Mouse (Mus musculus) T-helper 1 cell (primary cell): ENCODE measurements at regions not wholly inside any gene's neighbourhood (a gene's known extent, or its start where the extent isn't known, plus 50 kb on each side); places are given as distances from the start of the nearest gene placed in this dataset.

Experiments used
- in situ Hi-C: fragments of 300-600 bp; cut with MboI, MseI; formaldehyde crosslinking; loops from one replicate; pipeline ENCODE4 v1.15.1; 2025; ENCODE audit warnings: high pct_unique_total_duplicates

GRCm38 (mm10) chr11:56442381-56442780 lies 401.6 kb upstream of the Nmur2 start:
- in situ Hi-C loops = no loop called here

GRCm38 (mm10) chr11:56441071-56441470 lies 400.3 kb upstream of the Nmur2 start:
- in situ Hi-C loops = no loop called here

GRCm38 (mm10) chr11:56431089-56431488 lies 390.3 kb upstream of the Nmur2 start:
- in situ Hi-C loops = no loop called here

- in situ Hi-C loops = no loop called here
Measured at GRCm38 (mm10) chr11:56384761-56385160, 344.0 kb upstream of the Nmur2 start.

GRCm38 (mm10) chr11:56377535-56377934 lies 336.7 kb upstream of the Nmur2 start:
- in situ Hi-C loops = no loop called here

- in situ Hi-C loops = no loop called here
Measured at GRCm38 (mm10) chr11:56374329-56374728, 333.5 kb upstream of the Nmur2 start.

GRCm38 (mm10) chr11:56373624-56374023 lies 332.8 kb upstream of the Nmur2 start:
- in situ Hi-C loops = no loop called here

GRCm38 (mm10) chr11:56357690-56358089 lies 316.9 kb upstream of the Nmur2 start:
- in situ Hi-C loops = no loop called here

- in situ Hi-C loops = no loop called here
Measured at GRCm38 (mm10) chr11:56351798-56352366, 311.1 kb upstream of the Nmur2 start.

GRCm38 (mm10) chr11:56351231-56351630 lies 310.4 kb upstream of the Nmur2 start:
- in situ Hi-C loops = no loop called here

GRCm38 (mm10) chr11:56349766-56350165 lies 309.0 kb upstream of the Nmur2 start:
- in situ Hi-C loops = no loop called here

- in situ Hi-C loops = no loop called here
Measured at GRCm38 (mm10) chr11:56348408-56348807, 307.6 kb upstream of the Nmur2 start.

GRCm38 (mm10) chr11:56343083-56343482 lies 302.3 kb upstream of the Nmur2 start:
- in situ Hi-C loops = no loop called here

GRCm38 (mm10) chr11:56341731-56342130 lies 300.9 kb upstream of the Nmur2 start:
- in situ Hi-C loops = no loop called here

- in situ Hi-C loops = no loop called here
Measured at GRCm38 (mm10) chr11:56341040-56341439, 300.2 kb upstream of the Nmur2 start.

GRCm38 (mm10) chr11:56338511-56338910 lies 297.7 kb upstream of the Nmur2 start:
- in situ Hi-C loops = no loop called here

- in situ Hi-C loops = no loop called here
Measured at GRCm38 (mm10) chr11:56335937-56336336, 295.1 kb upstream of the Nmur2 start.

- in situ Hi-C loops = no loop called here
Measured at GRCm38 (mm10) chr11:56320293-56320692, 279.5 kb upstream of the Nmur2 start.

- in situ Hi-C loops = no loop called here
Measured at GRCm38 (mm10) chr11:56315221-56315987, 274.6 kb upstream of the Nmur2 start.

GRCm38 (mm10) chr11:56309549-56309948 lies 268.7 kb upstream of the Nmur2 start:
- in situ Hi-C loops = no loop called here

- in situ Hi-C loops = no loop called here
Measured at GRCm38 (mm10) chr11:56308383-56309105, 267.7 kb upstream of the Nmur2 start.

- in situ Hi-C loops = no loop called here
Measured at GRCm38 (mm10) chr11:56307051-56307450, 266.2 kb upstream of the Nmur2 start.
